Mouse (Mus musculus) heart, adult 18-20 months (tissue): ENCODE measurements around the gene Il11. TPM values are rescaled to one million over a fixed set of nuclear protein-coding genes. Genes with fewer than 3 reads are reported as not detected.

ENCODE experiments used
- DNase-seq, 2 experiments: peaks; one replicate each; pipeline ENCODE4 v3.0.0; 2021 to 2022; ENCODE audit warnings: mixed read lengths in 1 of 2
- total RNA-seq, 2 experiments: library from RNA; stranded (reverse); gene quantifications; 2 replicates each; pipeline ENCODE4 v1.2.3; 2021

The Il11 gene
- total RNA-seq, 2 experiments from 2014 or later: not detected

GRCm38 (mm10) chr7:4743354-4743753 is 39.3 kb downstream of the Il11 start:
- no peak for DNase-seq

GRCm38 (mm10) chr7:4742482-4742819 is 40.2 kb downstream of the Il11 start:
- DNase-seq: no peak

GRCm38 (mm10) chr7:4741672-4742481 is 40.8 kb downstream of the Il11 start:
- no peak for DNase-seq

GRCm38 (mm10) chr7:4741151-4741550 is 41.5 kb downstream of the Il11 start:
- peak; percentile 80 to 83 for DNase-seq

- no peak for DNase-seq
Measured at GRCm38 (mm10) chr7:4740309-4740727, 42.3 kb downstream of the Il11 start.

GRCm38 (mm10) chr7:4739544-4740275 is 42.9 kb downstream of the Il11 start, which contains the start of gene Kmt5c:
Gene Kmt5c (plus strand): TSS chr7:4740115.
- DNase-seq: peak; percentile 99 to 100

GRCm38 (mm10) chr7:4739041-4739543 is 43.6 kb downstream of the Il11 start:
- DNase-seq: no peak

GRCm38 (mm10) chr7:4732968-4733392 is 49.7 kb downstream of the Il11 start:
- no peak for DNase-seq

GRCm38 (mm10) chr7:4731090-4731489 is 51.6 kb downstream of the Il11 start:
- no peak for DNase-seq

GRCm38 (mm10) chr7:4725169-4725568 is 57.5 kb downstream of the Il11 start, which contains the start of gene Tmem150b:
Gene Tmem150b (minus strand): TSS chr7:4725249.
- no peak for DNase-seq

GRCm38 (mm10) chr7:4724359-4724758 is 58.3 kb downstream of the Il11 start:
- peak in 1 of 2 experiments; percentile 46 for DNase-seq

- peak; percentile 36 to 43 for DNase-seq
Measured at GRCm38 (mm10) chr7:4723508-4723907, 59.2 kb downstream of the Il11 start.

Other genes with a start within 250 kb of the Il11 start
- 1 to 10 TPM in 1 of 2 experiments, under 1 TPM in 1; 0.36 to 1.3 TPM for gene Syt5, start 235.3 kb downstream of the Il11 start, total RNA-seq
- not detected for gene Ptprh, start 178.8 kb downstream of the Il11 start, total RNA-seq
- gene Tmem86b, start 151.4 kb downstream of the Il11 start, total RNA-seq: 1 to 10 TPM; 3.8 to 6.5 TPM
- gene Ppp6r1, start 123.8 kb downstream of the Il11 start, total RNA-seq: 10 to 100 TPM; 69.2 to 70.4 TPM
- 10 to 100 TPM; 33.8 to 38.5 TPM for gene Hspbp1, start 97.8 kb downstream of the Il11 start, total RNA-seq
- 1 to 10 TPM; 1.1 to 1.2 TPM for gene Brsk1, start 92.3 kb downstream of the Il11 start, total RNA-seq
- under 1 TPM in 1 of 2 experiments, not detected in 1; 0.10 TPM for gene Tmem150b, start 57.6 kb downstream of the Il11 start, total RNA-seq
- 10 to 100 TPM in 1 of 2 experiments, 1 to 10 TPM in 1; 9.6 to 10.0 TPM for gene Kmt5c, start 42.7 kb downstream of the Il11 start, total RNA-seq
- 1 to 10 TPM; 1.4 to 2.3 TPM for gene Cox6b2, start 29.8 kb downstream of the Il11 start, total RNA-seq
- gene Fam71e2, start 11.6 kb downstream of the Il11 start, total RNA-seq: not detected
- gene Tmem190, start 78 bp upstream of the Il11 start, total RNA-seq: not detected
- gene Tmem238, start 6.8 kb upstream of the Il11 start, total RNA-seq: 1 to 10 TPM; 2.4 to 5.4 TPM
- 100 to 1,000 TPM; 468 to 578 TPM for gene Rpl28, start 10.0 kb upstream of the Il11 start, total RNA-seq
- 100 to 1,000 TPM in 1 of 2 experiments, 10 to 100 TPM in 1; 93.4 to 105 TPM for gene Ube2s, start 29.7 kb upstream of the Il11 start, total RNA-seq
- gene Shisa7, start 61.8 kb upstream of the Il11 start, total RNA-seq: not detected
- gene Isoc2b, start 87.4 kb upstream of the Il11 start, total RNA-seq: 1 to 10 TPM; 3.5 to 6.3 TPM
- 10 to 100 TPM; 55.3 to 57.3 TPM for gene Isoc2a, start 94.3 kb upstream of the Il11 start, total RNA-seq
- gene Gm36210, start 123.7 kb upstream of the Il11 start, total RNA-seq: not detected
- 1 to 10 TPM; 5.3 to 6.4 TPM for gene Zfp628, start 132.4 kb upstream of the Il11 start, total RNA-seq
- 1 to 10 TPM; 4.2 to 6.1 TPM for gene Nat14, start 139.2 kb upstream of the Il11 start, total RNA-seq
- 1 to 10 TPM; 2.0 to 2.4 TPM for gene Ssc5d, start 142.9 kb upstream of the Il11 start, total RNA-seq
- 10 to 100 TPM; 25.9 to 30.0 TPM for gene Sbk2, start 181.5 kb upstream of the Il11 start, total RNA-seq
- 10 to 100 TPM; 37.3 to 39.0 TPM for gene Sbk3, start 188.3 kb upstream of the Il11 start, total RNA-seq
- gene Zfp579, start 213.3 kb upstream of the Il11 start, total RNA-seq: 10 to 100 TPM; 11.0 to 12.6 TPM
- gene Zfp524, start 231.6 kb upstream of the Il11 start, total RNA-seq: 10 to 100 TPM in 1 of 2 experiments, 1 to 10 TPM in 1; 9.2 to 11.8 TPM
- gene Fiz1, start 231.8 kb upstream of the Il11 start, total RNA-seq: 10 to 100 TPM; 16.2 to 17.0 TPM
- not detected for gene Gm44973, start 232.6 kb upstream of the Il11 start, total RNA-seq
- gene Zfp865, start 237.5 kb upstream of the Il11 start, total RNA-seq: 10 to 100 TPM; 11.5 to 14.0 TPM
- gene Ccdc106, start 237.7 kb upstream of the Il11 start, total RNA-seq: under 1 TPM in 1 of 2 experiments, not detected in 1; 0.20 TPM